Mouse (Mus musculus) kidney, embryonic 15.5 days (tissue): ENCODE data around the gene Vmn1r104. TPM values are rescaled to one million over a fixed set of nuclear protein-coding genes. Genes with fewer than 3 reads are reported as not detected.
"Not testable (repeated sequence)": the region's sequence is repeated elsewhere in the genome, so short reads cannot be mapped to it uniquely, and the experiment has no call there.

Experiments used
- ATAC-seq: fragments of 200-750 bp; cut with Nextera tagmentation; replicated peaks from 2 replicates; pipeline ENCODE4 v1.8.0; 2017; ENCODE audit warnings: moderate TSS enrichment; ENCODE audit not compliant: low FRiP score
- H3K27ac ChIP-seq: fragments of 300-500 bp; sonication (generic); 2 replicates; pipeline ENCODE4 v1.5.1; 2015; ENCODE audit warnings: mild to moderate bottlenecking, inconsistent platforms
- H3K27me3 ChIP-seq: fragments of 300-500 bp; sonication (generic); 2 replicates; pipeline ENCODE4 v1.6.1; 2015; ENCODE audit warnings: inconsistent platforms
- H3K36me3 ChIP-seq: fragments of 300-500 bp; sonication (generic); 2 replicates; pipeline ENCODE4 v1.6.1; 2015; ENCODE audit warnings: inconsistent platforms
- H3K4me1 ChIP-seq: fragments of 300-500 bp; sonication (generic); 2 replicates; pipeline ENCODE4 v1.6.1; 2015; ENCODE audit warnings: inconsistent platforms
- H3K4me2 ChIP-seq: fragments of 300-500 bp; sonication (generic); 2 replicates; pipeline ENCODE4 v1.6.1; 2015; ENCODE audit warnings: moderate library complexity, mild to moderate bottlenecking, inconsistent platforms
- H3K4me3 ChIP-seq: fragments of 300-500 bp; sonication (generic); replicated peaks from 2 replicates; pipeline ENCODE4 v1.5.1; 2015; ENCODE audit warnings: mild to moderate bottlenecking, inconsistent platforms
- H3K9ac ChIP-seq: fragments of 300-500 bp; sonication (generic); 2 replicates; pipeline ENCODE4 v1.6.1; 2015; ENCODE audit warnings: mild to moderate bottlenecking, inconsistent platforms
- H3K9me3 ChIP-seq: fragments of 300-500 bp; sonication (generic); replicated peaks from 2 replicates; pipeline ENCODE4 v1.6.1; 2016; ENCODE audit warnings: inconsistent platforms
- WGBS: fragments of 180-500 bp; shearing (Covaris S2); methylation state at CpG from one replicate; pipeline ENCODE4 v1.1.7; 2015; ENCODE audit warnings: mixed read lengths; 5-methylcytosine and 5-hydroxymethylcytosine counted together
- polyA plus RNA-seq: library from polyadenylated mRNA; unstranded; fragments of >200 nt; fragmentation: Nextera tagmentation; extraction: Ambion mirVana; gene quantifications from 2 replicates; pipeline ENCODE4 v1.2.1, GENCODE M21; 2015

Gene Vmn1r104
- polyA plus RNA-seq: not detected in 2 replicates

DNA sequence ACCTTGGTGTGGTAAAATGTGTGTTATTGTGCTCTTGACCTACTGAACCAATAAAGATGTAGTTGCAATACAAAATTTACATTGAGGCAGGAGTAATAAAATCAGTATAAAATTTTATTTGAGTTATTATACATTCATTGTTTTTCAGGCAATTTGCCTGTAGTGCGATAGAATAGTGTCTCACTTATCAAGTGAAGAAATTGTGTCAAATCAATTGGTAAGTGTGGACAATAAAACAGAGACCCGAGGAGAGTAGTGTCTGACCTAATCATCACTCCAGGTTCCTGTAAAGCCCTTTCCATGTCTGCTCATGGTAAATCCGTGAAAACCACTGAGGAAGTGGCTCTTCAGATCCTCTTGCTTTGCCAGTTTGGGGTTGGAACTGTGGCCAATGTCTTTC, at the start of gene Vmn1r104:
Gene Vmn1r104, plus strand, starts transcription at position 301 of the 400 bp plus-strand sequence.
- WGBS: no CpG with 5 or more reads among the region's 3 CpGs
- not testable (repeated sequence) for H3K9me3 ChIP-seq, H3K36me3 ChIP-seq, H3K4me3 ChIP-seq, H3K9ac ChIP-seq, H3K4me1 ChIP-seq, ATAC-seq, H3K27me3 ChIP-seq, H3K27ac ChIP-seq, H3K4me2 ChIP-seq

DNA sequence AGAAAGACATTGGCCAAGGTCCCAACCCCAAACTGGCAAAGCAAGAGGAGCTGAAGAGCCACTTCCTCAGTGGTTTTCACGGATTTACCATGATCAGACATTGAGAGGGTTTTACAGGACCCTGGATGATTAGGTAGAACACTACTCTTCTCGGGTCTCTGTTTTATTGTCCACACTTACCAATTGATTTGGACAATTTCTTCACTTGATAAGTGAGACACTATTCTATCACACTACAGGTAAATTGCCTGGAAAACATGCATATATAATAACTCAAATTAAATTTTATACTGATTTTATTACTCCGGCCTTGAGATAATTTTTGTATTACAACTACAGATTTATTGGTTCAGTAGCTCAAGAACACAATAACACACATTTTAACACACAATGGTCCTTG, 23.2 kb upstream of the Vmn1r104 start, which contains the start of gene Vmn1r103:
Gene Vmn1r103, minus strand, starts transcription at position 101 of the 400 bp plus-strand sequence.
- not testable (repeated sequence) for H3K4me2 ChIP-seq, H3K27me3 ChIP-seq, H3K9ac ChIP-seq, H3K4me3 ChIP-seq, ATAC-seq, H3K9me3 ChIP-seq, H3K4me1 ChIP-seq, H3K36me3 ChIP-seq, H3K27ac ChIP-seq
- no CpG with 5 or more reads among the region's 3 CpGs for WGBS

DNA sequence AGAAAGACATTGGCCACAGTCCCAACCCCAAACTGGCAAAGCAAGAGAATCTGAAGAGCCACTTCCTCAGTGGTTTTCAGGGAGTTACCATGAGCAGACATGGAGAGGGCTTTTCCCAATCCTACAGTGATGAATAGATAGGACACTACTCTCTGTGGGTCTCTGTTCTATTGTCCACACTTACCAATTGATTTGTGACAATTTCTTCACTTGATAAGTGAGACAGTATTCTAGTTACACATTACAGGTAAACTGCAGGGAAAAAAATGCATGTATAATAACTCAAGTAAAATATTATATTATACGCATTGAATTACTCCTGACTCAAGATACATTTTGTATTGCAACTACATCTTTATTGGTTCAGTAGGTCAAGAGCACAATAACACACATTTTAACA, 12.0 kb downstream of the Vmn1r104 start, which contains the start of gene Gm5726:
Gene Gm5726, minus strand, starts transcription at position 101 of the 400 bp plus-strand sequence.
- not testable (repeated sequence) for H3K27ac ChIP-seq, H3K4me2 ChIP-seq, H3K4me3 ChIP-seq, H3K9ac ChIP-seq, H3K36me3 ChIP-seq, H3K4me1 ChIP-seq, H3K9me3 ChIP-seq, H3K27me3 ChIP-seq, ATAC-seq
- no CpG with 5 or more reads among the region's 1 CpGs for WGBS

DNA sequence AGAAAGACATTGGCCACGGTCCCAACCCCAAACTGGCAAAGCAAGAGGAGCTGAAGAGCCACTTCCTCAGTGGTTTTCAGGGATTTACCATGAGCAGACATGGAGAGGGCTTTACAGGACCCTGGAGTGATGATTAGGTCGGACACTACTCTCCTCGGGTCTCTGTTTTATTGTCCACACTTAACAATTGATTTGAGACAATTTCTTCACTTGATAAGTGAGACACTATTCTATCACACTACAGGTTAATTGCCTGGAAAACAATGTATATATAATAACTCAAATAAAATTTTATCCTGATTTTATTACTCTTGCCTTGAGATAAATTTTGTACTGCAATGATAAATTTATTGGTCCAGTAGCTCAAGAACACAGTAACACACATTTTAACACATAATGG, 42.5 kb downstream of the Vmn1r104 start, which contains the start of gene Gm4141:
Gene Gm4141, minus strand, starts transcription at position 101 of the 400 bp plus-strand sequence.
- not testable (repeated sequence) for H3K9ac ChIP-seq, H3K27ac ChIP-seq, H3K4me2 ChIP-seq, H3K36me3 ChIP-seq, ATAC-seq, H3K4me1 ChIP-seq, H3K9me3 ChIP-seq, H3K4me3 ChIP-seq, H3K27me3 ChIP-seq
- WGBS: no CpG with 5 or more reads among the region's 3 CpGs

Other genes starting within 250 kb of the Vmn1r104 start
- not detected in 2 replicates for gene Gm4133, start 199.8 kb upstream of the Vmn1r104 start, polyA plus RNA-seq
- gene Gm5728, start 158.4 kb upstream of the Vmn1r104 start, polyA plus RNA-seq: not detected in 2 replicates
- gene Vmn1r100, start 115.9 kb upstream of the Vmn1r104 start, polyA plus RNA-seq: not detected in 2 replicates
- not detected in 2 replicates for gene Vmn1r101, start 91.2 kb upstream of the Vmn1r104 start, polyA plus RNA-seq
- not detected in 2 replicates for gene Gm10670, start 58.9 kb upstream of the Vmn1r104 start, polyA plus RNA-seq
- gene Vmn1r103, start 23.3 kb upstream of the Vmn1r104 start, polyA plus RNA-seq: not detected in 2 replicates
- not detected in 2 replicates for gene Gm5726, start 11.9 kb downstream of the Vmn1r104 start, polyA plus RNA-seq
- not detected in 2 replicates for gene Gm4141, start 42.4 kb downstream of the Vmn1r104 start, polyA plus RNA-seq
- gene Gm4513, start 65.2 kb downstream of the Vmn1r104 start, polyA plus RNA-seq: not detected in 2 replicates
- gene Vmn1r107, start 135.1 kb downstream of the Vmn1r104 start, polyA plus RNA-seq: not detected in 2 replicates
- gene Vmn1r111, start 169.4 kb downstream of the Vmn1r104 start, polyA plus RNA-seq: not detected in 2 replicates
- not detected in 2 replicates for gene Gm10668, start 196.8 kb downstream of the Vmn1r104 start, polyA plus RNA-seq
- gene Vmn1r112, start 237.3 kb downstream of the Vmn1r104 start, polyA plus RNA-seq: not detected in 2 replicates